ENCODE assay signal across 7 mouse cellular contexts in the genomic region with DNA sequence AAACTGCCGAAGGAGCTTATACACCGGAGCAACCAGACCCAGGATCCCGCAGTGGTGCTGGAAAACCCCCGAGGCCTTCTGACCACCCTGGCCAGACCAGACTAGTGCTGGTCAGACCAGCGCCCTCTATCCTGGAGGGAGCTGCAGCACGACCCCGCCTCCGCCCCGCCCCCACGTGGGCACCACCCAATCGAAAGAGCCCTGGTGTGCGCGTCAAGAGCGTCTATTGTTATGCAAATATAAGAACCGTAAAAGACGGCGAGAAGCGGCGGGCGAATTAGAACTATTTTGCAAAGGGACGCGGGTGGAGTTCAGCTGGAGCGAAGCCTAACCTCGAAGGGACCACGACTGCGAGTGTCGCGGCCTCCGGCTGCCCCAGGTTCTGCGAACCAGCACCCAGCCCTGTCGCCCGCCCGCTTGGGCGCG. TPM values are rescaled to one million over a fixed set of nuclear protein-coding genes. Genes with fewer than 3 reads are reported as not detected.
DNase-seq lines count a peak whose midpoint lies in the region; ATAC-seq and TF ChIP-seq lines count a peak whose summit lies in the region.

A gene (plus strand): TSS at position 281 of the 426 bp plus-strand sequence.

- no peaks in the 10 kb centered on the region for H3K9me3 ChIP-seq in embryonic facial prominence, embryonic 12.5 days
- no peaks in the 10 kb centered on the region for H3K9me3 ChIP-seq in limb, embryonic 11.5 days (ENCODE audit: control insufficient read depth, low read length)
- no peaks in the 10 kb centered on the region for H3K9me3 ChIP-seq in midbrain, embryonic 14.5 days (ENCODE audit: control insufficient read depth, low read length)

- under 1% methylated on average over 35 of the region's 35 CpGs for WGBS in embryonic facial prominence, embryonic 12.5 days
- WGBS in kidney, adult 2 months: under 1% methylated on average over 35 of the region's 35 CpGs
- 0% methylated on average over 35 of the region's 35 CpGs for WGBS in limb, embryonic 11.5 days
- 0% methylated on average over 35 of the region's 35 CpGs for WGBS in midbrain, embryonic 14.5 days

- H3K27me3 ChIP-seq in embryonic facial prominence, embryonic 12.5 days: peaks cover 94% of the 10 kb centered on the region
- no peaks in the 10 kb centered on the region for H3K27me3 ChIP-seq in kidney, adult 2 months (replicated peaks; ENCODE audit: control insufficient read depth, insufficient read depth, low read length)
- peaks cover 31% of the 10 kb centered on the region for H3K27me3 ChIP-seq in limb, embryonic 11.5 days (ENCODE audit: control insufficient read depth, insufficient read depth, low read length)
- no peaks in the 10 kb centered on the region for H3K27me3 ChIP-seq in midbrain, embryonic 14.5 days (ENCODE audit: control insufficient read depth, insufficient read depth, low read length)

- peak within 1 kb of the TSS; percentile 55 for H3K4me3 ChIP-seq in embryonic facial prominence, embryonic 12.5 days
- H3K4me3 ChIP-seq in kidney, adult 2 months (ENCODE audit: insufficient read depth, low read depth, low read length): peak within 1 kb of the TSS; percentile 67
- peak within 1 kb of the TSS; percentile 48 for H3K4me3 ChIP-seq in limb, embryonic 11.5 days (ENCODE audit: low read depth, low read length)
- H3K4me3 ChIP-seq in midbrain, embryonic 14.5 days (replicated peaks; ENCODE audit: low read depth, low read length): peak within 1 kb of the TSS; percentile 72

- peak within 1 kb of the TSS; percentile 44 for H3K9ac ChIP-seq in embryonic facial prominence, embryonic 12.5 days
- H3K9ac ChIP-seq in limb, embryonic 11.5 days (ENCODE audit: low read length): peak within 1 kb of the TSS; percentile 52
- peak within 1 kb of the TSS; percentile 60 for H3K9ac ChIP-seq in midbrain, embryonic 14.5 days (replicated peaks; ENCODE audit: low read length)

- peak; percentile 69 for ATAC-seq in embryonic facial prominence, embryonic 12.5 days (ENCODE audit: insufficient number of reproducible peaks, insufficient read depth, low FRiP score, low TSS enrichment)
- peak; percentile 73 for ATAC-seq in limb, embryonic 11.5 days (ENCODE audit: insufficient number of reproducible peaks, low FRiP score, low TSS enrichment, low read depth)
- ATAC-seq in midbrain, embryonic 14.5 days (ENCODE audit: low FRiP score, low TSS enrichment): peak; percentile 90

- peak within 1 kb of the TSS; percentile 80 for H3K27ac ChIP-seq in embryonic facial prominence, embryonic 12.5 days
- H3K27ac ChIP-seq in kidney, adult 2 months (ENCODE audit: insufficient read depth, low read depth, low read length): peak within 1 kb of the TSS; percentile 19
- H3K27ac ChIP-seq in limb, embryonic 11.5 days (replicated peaks; ENCODE audit: low read depth, low read length): peak within 1 kb of the TSS; percentile 59
- peak within 1 kb of the TSS; percentile 83 for H3K27ac ChIP-seq in midbrain, embryonic 14.5 days (replicated peaks; ENCODE audit: low read depth, low read length)

- no peak for TF ChIP-seq POLR2A in kidney, adult 2 months (IDR thresholded peaks at IDR 0.05; ENCODE audit: low read depth, low read length)

- peak; percentile 91 for DNase-seq in adrenal gland, postnatal 25 days
- peak; percentile 93 to 95 for DNase-seq in heart, adult 18-20 months
- DNase-seq in kidney, adult 2 months: peak; percentile 96
- DNase-seq in limb, embryonic 11.5 days (ENCODE audit: low spot score): peak; percentile 94
- DNase-seq in midbrain, embryonic 14.5 days: peak; percentile 96
- DNase-seq in spleen, adult 12 weeks (ENCODE audit: low spot score): peak; percentile 81

- H3K4me1 ChIP-seq in embryonic facial prominence, embryonic 12.5 days: peaks cover 45% of the 10 kb centered on the region
- peaks cover 22% of the 10 kb centered on the region for H3K4me1 ChIP-seq in kidney, adult 2 months (ENCODE audit: control insufficient read depth, insufficient read depth, low read length)
- peaks cover 48% of the 10 kb centered on the region for H3K4me1 ChIP-seq in limb, embryonic 11.5 days (ENCODE audit: control insufficient read depth, insufficient read depth, low read length)
- peaks cover 70% of the 10 kb centered on the region for H3K4me1 ChIP-seq in midbrain, embryonic 14.5 days (ENCODE audit: control insufficient read depth, insufficient read depth, low read length)

- H3K36me3 ChIP-seq in embryonic facial prominence, embryonic 12.5 days: no peaks in the 10 kb centered on the region
- no peaks in the 10 kb centered on the region for H3K36me3 ChIP-seq in kidney, adult 2 months (ENCODE audit: control insufficient read depth, insufficient read depth, low read length)
- H3K36me3 ChIP-seq in limb, embryonic 11.5 days (ENCODE audit: control insufficient read depth, insufficient read depth, low read length): no peaks in the 10 kb centered on the region
- H3K36me3 ChIP-seq in midbrain, embryonic 14.5 days (ENCODE audit: control insufficient read depth, insufficient read depth, low read length): no peaks in the 10 kb centered on the region

- TF ChIP-seq CTCF in kidney, adult 2 months (conservative IDR thresholded peaks at IDR 0.05; ENCODE audit: insufficient read depth, insufficient read length, low read depth, low read length): no peak; the same call in 1 of the 2 replicates

- H3K4me2 ChIP-seq in embryonic facial prominence, embryonic 12.5 days (replicated peaks): peak within 1 kb of the TSS; percentile 80
- peak within 1 kb of the TSS; percentile 81 for H3K4me2 ChIP-seq in limb, embryonic 11.5 days (ENCODE audit: low read depth, severe bottlenecking)
- peak within 1 kb of the TSS; percentile 80 for H3K4me2 ChIP-seq in midbrain, embryonic 14.5 days (ENCODE audit: low read length)

RNA-seq across cellular contexts. Expression of the gene that starts here (rescaled TPM):
- total RNA-seq in adrenal gland, postnatal 25 days (2021): 2.2 and 4.0 TPM in 2 replicates
- polyA plus RNA-seq in embryonic facial prominence, embryonic 12.5 days (2016; fragmentation: Nextera tagmentation; extraction: Ambion mirVana): 21.3 and 24.7 TPM in 2 replicates
- 1 to 10 TPM; 6.9 to 8.3 TPM for total RNA-seq in heart, adult 18-20 months (2021)
- 5.7 and 7.8 TPM in 2 replicates for polyA plus RNA-seq in kidney, adult 2 months (2012; rRNA removed)
- polyA plus RNA-seq in limb, embryonic 11.5 days (2014; fragmentation: Nextera tagmentation; extraction: Ambion mirVana): 8.8 and 10.0 TPM in 2 replicates
- 13.0 and 20.8 TPM in 2 replicates for polyA plus RNA-seq in midbrain, embryonic 14.5 days (2014; fragmentation: Nextera tagmentation; extraction: Ambion mirVana)

Comparison
In these comparisons a context has a peak if more than half of its experiments do, and no peak if none do; other contexts are left out.
1. Peak in every context shown above with its lines: DNase-seq, ATAC-seq, H3K4me3 ChIP-seq and H3K27ac ChIP-seq.
2. H3K27ac ChIP-seq: peak in every context shown above with its lines; median percentile 83 in midbrain, embryonic 14.5 days; 80 in embryonic facial prominence, embryonic 12.5 days; 59 in limb, embryonic 11.5 days; 19 in kidney, adult 2 months.